Mouse (Mus musculus): ENCODE data around the gene Dnajc12.
"Not testable (repeated sequence)": the region's sequence is repeated elsewhere in the genome, so short reads cannot be mapped to it uniquely, and the experiment has no call there.

Dnajc12 gene

GRCm38 (mm10) chr10:63429785-63430305 lies 47.6 kb downstream of the Dnajc12 start, which contains the start of gene Ctnna3:
Gene Ctnna3, plus strand, starts transcription at chr10:63430098.
- DNase-seq (ENCODE audit: low read depth in 2 of 2, low spot score in 2 of 2) = peak; percentile 82 to 85

GRCm38 (mm10) chr10:63431221-63431736 lies 49.0 kb downstream of the Dnajc12 start:
- DNase-seq (ENCODE audit: low read depth in 2 of 2, low spot score in 2 of 2) = no peak

DNA sequence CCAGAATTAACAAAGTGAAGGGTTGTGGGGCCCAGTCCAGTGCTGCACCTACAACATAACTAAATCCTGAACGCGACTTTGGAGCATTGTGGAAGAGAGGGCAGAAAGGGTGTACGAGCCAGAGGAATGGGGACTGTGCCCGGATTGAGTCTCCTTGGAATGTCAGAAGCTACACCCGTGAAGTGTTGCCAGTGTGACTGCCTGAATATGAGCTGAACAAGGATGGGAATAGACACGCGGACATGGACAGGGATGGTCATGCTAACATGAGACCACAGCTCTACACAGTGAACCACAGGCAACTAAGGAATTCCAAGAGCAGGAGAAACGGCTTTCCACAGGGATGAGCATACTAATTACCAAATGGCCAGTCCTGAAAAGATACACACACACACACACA lies 49.9 kb downstream of the Dnajc12 start:
- DNase-seq (ENCODE audit: low read depth in 2 of 2, low spot score in 2 of 2) = no peak

- no peak for DNase-seq (ENCODE audit: low read depth in 2 of 2, low spot score in 2 of 2)
These were observed 50.6 kb downstream of the Dnajc12 start for GRCm38 (mm10) chr10:63432887-63433286.

DNA sequence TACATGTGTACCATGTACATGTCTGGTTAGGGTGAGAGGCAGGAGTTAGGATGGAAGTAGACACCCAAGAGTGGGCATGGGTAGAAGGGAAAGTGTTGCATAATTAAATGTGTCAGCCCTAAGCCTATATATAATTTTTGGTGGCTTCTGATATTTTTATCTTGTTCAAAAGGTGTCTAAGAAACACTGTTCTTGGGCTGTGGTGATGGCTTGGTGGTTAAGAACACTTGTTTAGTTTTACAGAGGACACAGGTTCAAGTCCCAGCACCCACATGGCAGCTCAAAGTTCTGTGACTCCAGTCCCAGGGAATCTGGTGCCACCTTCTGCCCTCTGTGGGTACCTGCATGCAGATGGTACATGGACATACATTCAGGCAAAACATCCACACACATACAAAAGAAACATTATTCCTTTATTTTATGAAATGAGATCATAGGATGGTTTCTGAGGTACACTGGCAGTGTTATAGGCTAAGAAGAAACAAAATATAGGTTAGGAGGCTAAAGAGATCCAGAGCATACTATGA lies 56.6 kb downstream of the Dnajc12 start:
- DNase-seq (ENCODE audit: low read depth in 2 of 2, low spot score in 2 of 2) = no peak

DNA sequence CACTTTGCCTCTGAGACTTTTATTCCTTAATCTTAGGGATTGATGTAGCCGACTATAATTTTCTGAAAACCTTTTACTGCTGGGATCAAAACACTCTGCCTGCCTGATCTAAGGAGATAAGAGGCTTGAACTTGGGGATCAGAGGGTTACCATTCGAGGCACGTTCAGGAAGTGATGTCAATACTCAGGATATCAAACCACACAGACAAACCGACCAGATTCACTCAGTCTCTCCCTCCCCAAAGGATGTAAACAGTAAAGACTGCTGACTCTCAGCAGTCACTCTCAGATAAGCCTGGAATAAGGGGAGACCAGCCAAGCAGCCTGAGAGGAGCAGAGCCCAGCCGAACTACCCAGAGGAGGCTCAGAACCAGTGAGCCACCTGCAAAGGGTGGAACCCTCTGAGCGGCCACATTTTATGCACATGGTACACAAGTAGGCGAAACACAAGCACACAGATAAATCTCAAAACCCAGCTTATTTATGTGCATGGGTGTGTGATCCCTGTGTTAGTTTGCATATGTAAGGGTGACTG lies 57.5 kb downstream of the Dnajc12 start:
- no peak for DNase-seq (ENCODE audit: low read depth in 2 of 2, low spot score in 2 of 2)

DNA sequence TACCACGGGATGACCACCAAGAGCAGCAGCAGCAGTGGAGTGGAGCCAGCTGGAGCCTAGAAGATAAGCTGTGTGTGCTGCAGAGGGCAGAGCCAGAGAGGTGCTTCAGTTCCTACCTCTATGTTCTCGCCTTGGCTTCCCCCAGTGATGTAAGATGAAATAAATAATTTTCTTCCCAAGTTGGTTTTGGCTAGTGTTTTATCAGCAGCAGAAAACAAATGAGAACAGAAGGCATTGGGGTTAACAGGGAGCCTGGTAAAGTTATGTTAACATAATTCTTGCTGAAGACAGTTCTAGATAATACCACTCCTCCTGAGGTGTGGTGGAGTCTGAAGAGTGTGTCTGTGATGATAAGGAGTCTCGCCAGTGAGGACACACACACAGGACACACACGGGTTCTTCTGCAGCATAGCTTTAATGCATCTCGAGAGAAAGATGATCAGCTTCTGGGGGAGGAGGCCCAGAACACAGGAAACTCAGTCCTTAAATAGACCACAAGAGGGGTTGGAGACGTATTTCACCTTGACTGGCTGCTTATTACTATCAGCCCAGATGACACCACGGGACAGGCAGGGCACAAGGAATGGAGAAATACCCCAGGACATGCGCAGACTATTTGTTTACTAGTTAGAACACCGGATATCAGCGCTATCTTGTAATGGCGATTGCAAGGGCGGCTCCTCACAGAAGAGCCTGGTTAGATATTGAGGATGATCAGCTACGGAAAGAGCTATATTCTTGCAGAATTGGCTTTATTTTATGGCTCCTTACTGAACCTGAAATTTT lies 62.6 kb downstream of the Dnajc12 start:
- not testable (repeated sequence) for DNase-seq (ENCODE audit: low read depth in 2 of 2, low spot score in 2 of 2)

GRCm38 (mm10) chr10:63453926-63454325 lies 71.7 kb downstream of the Dnajc12 start:
- no peak for DNase-seq (ENCODE audit: low read depth in 2 of 2, low spot score in 2 of 2)

DNA sequence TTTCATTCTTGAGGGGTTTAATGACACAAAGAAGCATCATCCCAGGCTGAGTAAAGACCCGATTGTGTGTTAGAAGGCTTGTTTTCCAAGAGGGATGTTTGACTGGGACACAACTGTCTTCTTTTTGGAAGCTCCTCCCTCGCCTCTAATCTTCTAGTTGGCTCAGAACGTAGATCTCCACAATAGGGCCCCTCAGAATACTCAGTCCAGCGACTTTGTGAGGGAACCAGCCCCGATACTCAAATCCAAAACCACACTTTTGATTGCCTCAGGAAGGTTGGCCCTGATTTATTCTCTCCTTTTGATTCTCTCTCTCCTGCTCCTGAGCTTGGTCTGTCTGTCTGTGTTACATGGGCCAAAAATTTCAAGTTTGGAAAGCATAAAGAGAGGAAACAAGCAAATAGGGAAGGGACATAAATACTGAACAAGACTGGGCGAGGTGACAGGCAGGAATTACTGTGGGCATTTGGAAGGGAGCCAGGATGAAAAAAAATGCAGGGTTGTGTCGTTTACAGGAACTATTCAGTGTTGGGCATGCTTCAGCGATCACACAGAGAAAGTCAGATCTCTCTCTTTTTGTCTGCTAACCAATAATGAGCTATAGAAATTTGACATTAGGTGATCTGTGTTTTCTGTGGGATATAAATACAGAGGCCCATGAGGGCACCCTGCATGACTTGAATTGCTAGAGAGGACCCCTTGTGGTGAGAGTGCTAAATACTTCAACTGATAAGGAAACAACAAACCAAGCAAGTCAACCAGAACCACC lies 73.1 kb downstream of the Dnajc12 start:
- no peak for DNase-seq (ENCODE audit: low read depth in 2 of 2, low spot score in 2 of 2)

DNA sequence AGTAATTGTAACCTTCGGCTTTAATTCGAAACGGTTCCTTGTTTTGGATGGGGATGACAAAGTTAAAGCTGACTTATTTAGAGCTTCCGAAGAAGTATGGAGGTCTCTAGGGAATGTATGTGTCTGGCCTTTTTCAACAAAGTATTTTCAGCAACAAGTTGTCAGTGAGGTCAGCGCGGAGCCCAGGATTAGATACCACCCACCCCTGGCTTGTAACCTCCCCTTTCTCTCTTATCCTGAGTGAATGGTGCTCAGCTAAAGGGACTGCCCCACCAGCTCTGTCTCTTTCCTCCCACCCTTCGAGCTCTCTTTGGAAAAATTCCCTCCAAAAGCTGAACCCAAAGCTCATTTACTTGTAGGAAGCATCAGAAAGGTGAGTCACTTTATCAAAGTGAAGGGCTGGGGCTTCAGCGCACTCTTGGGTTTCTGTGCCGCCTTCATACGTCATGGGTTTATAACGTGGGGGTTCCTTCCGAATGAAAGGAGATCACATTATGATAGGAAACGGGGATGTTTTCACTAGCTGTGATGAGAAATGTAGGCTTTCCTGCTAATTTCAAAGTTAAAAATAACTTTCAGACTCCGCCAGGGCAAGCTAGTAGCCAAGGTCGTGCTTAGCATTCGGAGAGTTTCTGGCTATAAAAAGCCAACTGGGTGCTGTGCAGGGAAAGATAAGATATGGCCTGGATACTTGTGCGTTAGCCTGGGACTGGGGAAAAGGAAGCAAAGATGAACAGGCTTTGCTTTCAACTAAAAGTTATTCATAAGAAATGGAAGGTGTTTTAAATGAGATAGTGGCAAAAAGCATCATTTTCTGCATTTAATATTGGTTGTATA lies 75.3 kb downstream of the Dnajc12 start:
- no peak for DNase-seq (ENCODE audit: low read depth in 2 of 2, low spot score in 2 of 2)

All from CD8-positive naive resting alpha-beta T cell, adult 2 months (primary cell).